Mouse (Mus musculus): ENCODE data around the gene Sowahc. TPM values are rescaled to one million over a fixed set of nuclear protein-coding genes. Genes with fewer than 3 reads are reported as not detected.

The Sowahc gene
- 18.8 and 21.1 TPM in 2 replicates for polyA plus RNA-seq (2014; fragmentation: Nextera tagmentation; extraction: Ambion mirVana)

DNA sequence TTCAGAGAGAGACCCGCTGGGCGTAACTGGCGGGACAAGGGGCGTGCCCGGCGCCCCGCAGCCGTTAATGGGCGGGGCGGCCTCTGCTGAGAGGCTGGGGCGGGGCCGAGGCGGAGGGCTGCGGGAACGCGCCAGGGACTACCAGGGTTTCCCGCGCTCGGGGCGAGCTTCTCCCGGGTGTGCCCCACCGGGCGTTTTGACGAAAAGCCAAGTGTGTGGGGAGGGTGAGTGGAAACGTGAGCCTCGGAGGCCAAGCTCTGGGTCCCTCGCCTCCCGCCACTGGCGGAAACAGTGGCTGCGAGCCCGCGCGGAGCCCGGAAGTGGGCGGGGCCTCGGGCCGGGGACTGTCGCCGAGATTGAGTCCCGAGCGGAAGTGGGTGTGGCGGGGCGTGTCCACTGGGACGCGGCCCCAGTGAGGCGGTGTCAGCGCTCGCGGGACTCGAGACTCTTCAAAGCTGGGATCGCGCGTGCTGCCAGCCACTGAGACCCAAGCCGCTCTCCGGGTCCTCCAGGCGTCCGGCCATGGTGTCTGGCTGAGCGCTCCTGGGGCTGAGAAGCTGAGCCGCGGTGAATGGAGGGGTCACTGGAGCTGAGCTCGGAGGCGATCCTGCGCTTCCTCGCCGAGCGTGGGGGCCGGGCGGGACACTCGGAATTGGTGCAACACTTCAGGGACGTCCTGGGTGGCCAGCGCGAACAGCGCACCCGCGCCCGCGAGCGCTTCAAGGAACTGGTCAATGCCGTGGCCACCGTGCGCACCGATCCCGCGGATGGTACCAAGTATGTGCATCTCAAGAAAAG lies at the start of gene Sowahc, which contains the start of gene Sept10:
Gene Sowahc, plus strand, starts transcription at position 481 of the 798 bp plus-strand sequence.
Gene Sept10, minus strand, starts transcription at position 375 of the 798 bp plus-strand sequence.
- Histone ChIP-seq H3K4me1 (replicated peaks; ENCODE audit: control insufficient read depth, insufficient read depth, low read length) (peaks cover 27% of the 10 kb centered on the region), H3K9me3 (ENCODE audit: control insufficient read depth, low read length) (no peaks in the 10 kb centered on the region), H3K27me3 (ENCODE audit: control insufficient read depth, insufficient read depth, low read length) (no peaks in the 10 kb centered on the region), H3K4me3 (replicated peaks; ENCODE audit: low read length) (peak within 1 kb of the TSS; percentile 89), H3K9ac (peak within 1 kb of the TSS; percentile 90), H3K4me2 (replicated peaks) (peak within 1 kb of the TSS; percentile 99), H3K27ac (peak within 1 kb of the TSS; percentile 95), H3K36me3 (replicated peaks; ENCODE audit: control insufficient read depth, insufficient read depth) (no peaks in the 10 kb centered on the region)
- under 1% methylated on average over 83 of the region's 84 CpGs for WGBS
- ATAC-seq (ENCODE audit: low FRiP score) (peak; percentile 98), DNase-seq (ENCODE audit: low spot score) (peak; percentile 95)

DNA sequence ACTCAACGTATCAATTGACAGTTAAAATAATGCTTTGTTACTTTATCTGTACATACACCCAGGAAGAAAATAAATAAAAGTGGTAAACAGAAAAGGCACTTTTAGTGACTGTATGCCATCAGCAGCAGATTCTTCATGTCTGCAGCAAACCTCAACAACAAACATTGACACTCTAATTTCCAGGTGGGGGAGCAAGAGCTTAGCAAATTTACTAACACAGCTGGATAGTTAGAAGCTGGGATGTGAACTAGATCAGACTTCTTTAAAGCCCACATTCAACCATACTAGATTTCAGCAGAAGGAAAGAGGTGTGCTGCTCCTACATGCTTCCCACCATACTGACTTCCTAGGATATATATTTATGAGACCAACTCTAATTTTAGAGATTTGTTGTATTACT lies 49.2 kb upstream of the Sowahc start:
- no peaks in the 10 kb centered on the region for H3K9me3 ChIP-seq (ENCODE audit: control insufficient read depth, low read length)
- no peak overlapping the region for H3K4me3 ChIP-seq (replicated peaks; ENCODE audit: low read length)
- H3K4me1 ChIP-seq (replicated peaks; ENCODE audit: control insufficient read depth, insufficient read depth, low read length), result no peaks in the 10 kb centered on the region
- 100% methylated on average over 1 of the region's 1 CpGs for WGBS
- no peak overlapping the region for H3K4me2 ChIP-seq (replicated peaks)
- ATAC-seq (ENCODE audit: low FRiP score), result no peak
- H3K27ac ChIP-seq, result no peak overlapping the region
- DNase-seq (ENCODE audit: low spot score), result no peak
- H3K9ac ChIP-seq, result no peak overlapping the region
- peaks cover 20% of the 10 kb centered on the region for H3K36me3 ChIP-seq (replicated peaks; ENCODE audit: control insufficient read depth, insufficient read depth)
- no peaks in the 10 kb centered on the region for H3K27me3 ChIP-seq (ENCODE audit: control insufficient read depth, insufficient read depth, low read length)

DNA sequence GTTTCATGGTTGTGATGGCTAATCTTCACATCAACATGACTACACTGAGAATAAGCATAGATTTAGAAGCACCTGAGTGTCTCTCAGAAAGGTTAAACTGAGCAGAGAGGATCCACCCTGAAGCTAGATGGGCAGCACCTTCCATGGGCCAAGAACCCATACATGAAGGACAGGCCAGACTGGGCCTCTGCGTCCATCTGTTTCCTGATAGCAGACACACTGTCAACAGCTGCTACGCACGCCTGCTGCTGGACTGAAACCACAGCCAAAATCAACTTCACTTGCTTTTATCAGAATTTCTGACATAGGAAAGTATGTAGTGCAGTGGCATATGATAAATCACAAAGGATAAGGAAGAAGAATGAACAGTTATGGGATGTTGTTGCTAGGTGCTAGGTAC lies 42.1 kb upstream of the Sowahc start:
- WGBS, result 92% methylated on average over 3 of the region's 3 CpGs
- Histone ChIP-seq H3K36me3 (replicated peaks; ENCODE audit: control insufficient read depth, insufficient read depth) (peaks cover 28% of the 10 kb centered on the region), H3K9me3 (ENCODE audit: control insufficient read depth, low read length) (no peaks in the 10 kb centered on the region), H3K4me2 (replicated peaks) (no peak overlapping the region), H3K9ac (no peak overlapping the region), H3K27me3 (ENCODE audit: control insufficient read depth, insufficient read depth, low read length) (no peaks in the 10 kb centered on the region), H3K4me1 (replicated peaks; ENCODE audit: control insufficient read depth, insufficient read depth, low read length) (no peaks in the 10 kb centered on the region), H3K27ac (no peak overlapping the region), H3K4me3 (replicated peaks; ENCODE audit: low read length) (no peak overlapping the region)
- no peak for DNase-seq (ENCODE audit: low spot score)
- ATAC-seq (ENCODE audit: low FRiP score), result no peak

DNA sequence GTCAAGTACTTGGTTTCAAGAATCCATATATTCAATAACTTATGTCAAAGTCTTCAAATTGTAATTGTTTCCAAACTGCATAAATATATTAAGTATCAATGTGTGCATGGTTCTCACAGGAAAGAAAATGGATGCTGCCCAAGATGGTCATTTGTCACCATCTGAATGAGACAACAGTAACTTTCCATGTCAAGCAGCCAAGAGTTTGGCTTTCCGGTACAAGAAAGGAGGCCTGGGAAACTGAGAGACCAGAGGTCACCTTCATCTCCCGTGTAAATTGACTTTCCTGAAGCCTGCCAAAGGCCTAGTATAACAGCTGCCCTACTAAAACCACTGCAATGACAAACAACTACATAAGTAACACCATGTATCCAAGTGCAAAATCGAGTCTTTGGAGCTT lies 39.4 kb upstream of the Sowahc start:
- DNase-seq (ENCODE audit: low spot score), result no peak
- no peak for ATAC-seq (ENCODE audit: low FRiP score)
- no peaks in the 10 kb centered on the region for H3K4me1 ChIP-seq (replicated peaks; ENCODE audit: control insufficient read depth, insufficient read depth, low read length)
- no peaks in the 10 kb centered on the region for H3K27me3 ChIP-seq (ENCODE audit: control insufficient read depth, insufficient read depth, low read length)
- H3K9ac ChIP-seq, result no peak overlapping the region
- no peak overlapping the region for H3K27ac ChIP-seq
- WGBS, result 71% methylated on average over 3 of the region's 3 CpGs
- H3K36me3 ChIP-seq (replicated peaks; ENCODE audit: control insufficient read depth, insufficient read depth), result peaks cover 8% of the 10 kb centered on the region; the same call in 1 of the 2 replicates
- H3K4me2 ChIP-seq (replicated peaks), result no peak overlapping the region
- H3K4me3 ChIP-seq (replicated peaks; ENCODE audit: low read length), result no peak overlapping the region
- H3K9me3 ChIP-seq (ENCODE audit: control insufficient read depth, low read length), result no peaks in the 10 kb centered on the region

DNA sequence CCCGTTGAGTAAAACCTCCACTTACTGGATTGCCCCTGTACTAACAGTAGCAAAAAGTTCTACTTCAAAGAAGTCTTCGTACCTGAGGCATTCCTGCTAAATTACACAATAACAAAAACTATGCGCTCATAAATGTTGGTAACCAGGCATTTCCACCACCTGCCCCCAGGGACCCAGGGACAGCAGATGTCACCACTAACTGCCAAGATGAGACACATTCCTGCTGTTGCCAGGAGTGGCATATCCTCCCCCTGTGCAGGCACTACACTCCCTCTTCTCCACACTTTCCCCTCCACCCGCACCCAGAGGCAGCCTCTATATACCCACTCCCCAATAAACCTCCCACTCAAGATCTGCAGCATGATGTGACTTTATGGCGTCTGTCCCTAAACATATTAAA lies 26.9 kb upstream of the Sowahc start:
- Histone ChIP-seq H3K9ac (no peak overlapping the region), H3K27ac (no peak overlapping the region), H3K4me2 (replicated peaks) (no peak overlapping the region), H3K27me3 (ENCODE audit: control insufficient read depth, insufficient read depth, low read length) (no peaks in the 10 kb centered on the region), H3K9me3 (ENCODE audit: control insufficient read depth, low read length) (no peaks in the 10 kb centered on the region), H3K36me3 (replicated peaks; ENCODE audit: control insufficient read depth, insufficient read depth) (peaks cover 3% of the 10 kb centered on the region; the same call in 1 of the 2 replicates), H3K4me1 (replicated peaks; ENCODE audit: control insufficient read depth, insufficient read depth, low read length) (peaks cover 7% of the 10 kb centered on the region; the same call in 1 of the 2 replicates), H3K4me3 (replicated peaks; ENCODE audit: low read length) (no peak overlapping the region)
- no peak for ATAC-seq (ENCODE audit: low FRiP score)
- 69% methylated on average over 5 of the region's 5 CpGs for WGBS
- DNase-seq (ENCODE audit: low spot score), result peak; percentile 42

DNA sequence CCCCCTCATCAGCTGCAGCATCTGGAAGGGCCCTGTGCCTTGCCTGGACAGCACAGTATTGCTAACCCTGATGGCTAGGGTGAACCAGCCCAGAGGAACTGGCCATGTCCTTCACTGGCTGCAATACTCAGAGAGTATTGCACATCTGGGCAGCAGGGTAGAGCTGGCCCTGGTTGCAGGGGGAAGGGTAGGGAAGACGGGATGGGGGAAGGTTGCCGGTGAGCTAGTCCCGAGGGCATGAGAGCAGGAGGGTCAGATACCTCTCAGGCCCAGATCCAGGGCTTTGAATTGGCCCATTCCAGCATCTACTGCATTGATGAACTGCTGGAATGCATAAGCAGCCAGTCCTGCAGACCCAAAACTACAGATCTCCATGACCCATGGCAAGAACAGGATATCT lies 25.0 kb upstream of the Sowahc start:
- H3K9ac ChIP-seq, result no peak overlapping the region
- H3K4me3 ChIP-seq (replicated peaks; ENCODE audit: low read length), result no peak overlapping the region
- H3K36me3 ChIP-seq (replicated peaks; ENCODE audit: control insufficient read depth, insufficient read depth), result no peaks in the 10 kb centered on the region
- H3K4me1 ChIP-seq (replicated peaks; ENCODE audit: control insufficient read depth, insufficient read depth, low read length), result peaks cover 7% of the 10 kb centered on the region; the same call in 1 of the 2 replicates
- ATAC-seq (ENCODE audit: low FRiP score) (no peak), DNase-seq (ENCODE audit: low spot score) (no peak)
- H3K4me2 ChIP-seq (replicated peaks), result no peak overlapping the region
- no peaks in the 10 kb centered on the region for H3K27me3 ChIP-seq (ENCODE audit: control insufficient read depth, insufficient read depth, low read length)
- 90% methylated on average over 3 of the region's 3 CpGs for WGBS
- H3K27ac ChIP-seq, result no peak overlapping the region
- H3K9me3 ChIP-seq (ENCODE audit: control insufficient read depth, low read length), result no peaks in the 10 kb centered on the region

DNA sequence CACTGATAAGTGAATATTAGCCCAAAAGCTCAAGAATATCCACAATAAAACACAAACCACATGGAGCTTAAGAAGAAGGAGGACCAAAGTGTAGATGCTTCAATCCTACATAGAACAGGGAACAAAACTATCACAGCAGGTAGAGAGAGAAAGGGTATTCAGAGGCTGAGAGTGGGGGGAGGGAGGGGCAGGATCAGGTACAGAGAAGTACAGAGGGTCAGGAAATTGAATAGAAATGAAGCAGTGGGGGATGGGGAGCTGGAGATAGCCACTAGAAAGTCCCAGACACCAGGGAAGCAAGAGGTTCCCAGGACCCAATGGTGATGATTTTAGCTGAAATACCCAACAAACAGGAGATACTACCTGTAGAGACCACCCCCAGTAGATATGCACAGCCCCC lies 21.7 kb upstream of the Sowahc start:
- no peaks in the 10 kb centered on the region for H3K27me3 ChIP-seq (ENCODE audit: control insufficient read depth, insufficient read depth, low read length)
- H3K4me2 ChIP-seq (replicated peaks), result no peak overlapping the region
- no peak for DNase-seq (ENCODE audit: low spot score)
- no peak overlapping the region for H3K9ac ChIP-seq
- H3K9me3 ChIP-seq (ENCODE audit: control insufficient read depth, low read length), result no peaks in the 10 kb centered on the region
- H3K27ac ChIP-seq, result no peak overlapping the region
- H3K36me3 ChIP-seq (replicated peaks; ENCODE audit: control insufficient read depth, insufficient read depth), result no peaks in the 10 kb centered on the region
- ATAC-seq (ENCODE audit: low FRiP score), result no peak
- no peak overlapping the region for H3K4me3 ChIP-seq (replicated peaks; ENCODE audit: low read length)
- peaks cover 2% of the 10 kb centered on the region; the same call in 1 of the 2 replicates for H3K4me1 ChIP-seq (replicated peaks; ENCODE audit: control insufficient read depth, insufficient read depth, low read length)

DNA sequence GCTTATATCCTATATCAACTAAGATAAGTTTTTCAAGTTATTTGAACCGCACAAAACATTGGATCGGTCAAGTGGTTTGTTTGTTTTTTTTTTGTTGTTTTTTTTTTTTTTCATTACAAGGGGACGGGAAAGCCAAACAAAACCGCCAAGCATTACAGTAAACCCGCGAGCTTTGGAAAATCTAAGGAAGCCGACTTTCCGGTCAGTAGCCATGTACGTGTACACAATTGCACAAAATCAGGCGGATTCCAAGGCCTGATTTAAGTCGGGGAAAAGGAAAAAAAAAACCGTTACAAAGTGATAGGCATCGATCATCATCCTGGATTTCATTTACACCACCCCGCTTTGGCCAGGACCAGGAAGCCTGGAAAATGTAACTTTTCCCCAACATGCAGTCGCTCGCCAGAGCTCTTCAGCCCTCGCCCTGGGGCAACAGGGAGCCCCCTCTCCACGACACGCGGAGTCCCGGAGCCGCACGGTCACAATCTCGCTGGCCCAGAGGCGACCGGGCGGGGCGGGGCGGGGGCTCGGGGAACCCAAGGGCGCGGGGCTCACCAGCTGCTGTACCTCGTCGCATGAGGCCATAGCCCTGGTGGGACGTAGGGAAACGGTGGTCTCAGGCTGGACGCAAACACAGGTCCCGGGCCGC lies 805 bp upstream of the Sowahc start:
- DNase-seq (ENCODE audit: low spot score), result peak; percentile 53
- no peaks in the 10 kb centered on the region for H3K9me3 ChIP-seq (ENCODE audit: control insufficient read depth, low read length)
- H3K27me3 ChIP-seq (ENCODE audit: control insufficient read depth, insufficient read depth, low read length), result no peaks in the 10 kb centered on the region
- peaks cover 27% of the 10 kb centered on the region for H3K4me1 ChIP-seq (replicated peaks; ENCODE audit: control insufficient read depth, insufficient read depth, low read length)
- no peak for ATAC-seq (ENCODE audit: low FRiP score)
- H3K36me3 ChIP-seq (replicated peaks; ENCODE audit: control insufficient read depth, insufficient read depth), result no peaks in the 10 kb centered on the region
- peak overlapping the region; percentile 99 for H3K4me2 ChIP-seq (replicated peaks)
- WGBS, result 2% methylated on average over 39 of the region's 39 CpGs
- peak overlapping the region; percentile 89 for H3K4me3 ChIP-seq (replicated peaks; ENCODE audit: low read length)
- peak overlapping the region; percentile 90 for H3K9ac ChIP-seq
- peak overlapping the region; percentile 95 for H3K27ac ChIP-seq

DNA sequence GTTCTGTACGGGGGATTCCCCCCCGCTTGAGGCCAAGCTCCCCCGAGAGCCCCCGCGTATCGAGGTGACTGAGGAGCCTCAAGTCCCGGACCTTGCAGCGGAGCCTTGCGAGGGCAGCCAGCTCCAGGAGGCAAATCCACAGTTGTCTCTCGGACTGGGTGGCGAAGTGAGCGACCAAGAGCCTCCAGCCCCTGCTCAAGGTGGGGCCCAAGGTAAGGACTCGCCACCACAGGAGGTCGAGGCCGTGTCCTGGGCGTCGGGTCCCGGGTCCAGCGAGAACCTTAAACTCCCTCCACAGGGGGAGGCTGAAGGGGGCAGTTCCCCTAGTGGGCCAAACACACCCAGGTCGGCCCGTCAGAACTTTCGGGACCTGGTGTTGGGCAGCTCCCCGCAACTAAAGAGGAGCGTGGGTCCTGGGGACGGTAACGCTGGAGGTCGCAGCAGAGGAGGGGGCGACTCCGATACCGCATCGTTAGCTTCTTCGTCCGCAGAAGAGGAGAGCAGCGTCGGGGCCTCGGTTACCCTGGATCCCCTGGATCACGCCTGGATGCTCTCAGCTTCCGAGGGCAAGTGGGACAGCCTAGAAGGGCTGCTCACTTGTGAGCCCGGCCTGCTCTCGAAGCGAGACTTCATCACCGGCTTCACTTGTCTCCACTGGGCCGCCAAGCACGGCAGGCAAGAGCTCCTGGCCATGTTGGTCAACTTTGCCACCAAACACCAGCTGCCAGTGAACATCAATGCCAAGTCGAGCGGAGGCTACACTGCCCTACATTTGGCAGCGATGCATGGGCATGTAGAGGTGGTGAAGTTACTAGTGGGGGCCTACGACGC lies 733 bp downstream of the Sowahc start:
- ATAC-seq (ENCODE audit: low FRiP score), result peak; percentile 24; the same call in 1 of the 2 replicates
- peak overlapping the region; percentile 95; the same call in 1 of the 2 replicates for H3K27ac ChIP-seq

More for the DNA sequence above, 733 bp downstream of the Sowahc start:
- peak overlapping the region; percentile 89 for H3K4me3 ChIP-seq (replicated peaks; ENCODE audit: low read length)
- H3K27me3 ChIP-seq (ENCODE audit: control insufficient read depth, insufficient read depth, low read length), result no peaks in the 10 kb centered on the region
- no peaks in the 10 kb centered on the region for H3K36me3 ChIP-seq (replicated peaks; ENCODE audit: control insufficient read depth, insufficient read depth)
- 3% methylated on average over 49 of the region's 49 CpGs for WGBS
- H3K9ac ChIP-seq, result peak overlapping the region; percentile 90
- H3K4me2 ChIP-seq (replicated peaks), result peak overlapping the region; percentile 99
- peaks cover 27% of the 10 kb centered on the region for H3K4me1 ChIP-seq (replicated peaks; ENCODE audit: control insufficient read depth, insufficient read depth, low read length)
- no peaks in the 10 kb centered on the region for H3K9me3 ChIP-seq (ENCODE audit: control insufficient read depth, low read length)
- peak; percentile 36 for DNase-seq (ENCODE audit: low spot score)
